ENCODE assay signal across 18 mouse cellular contexts in genomic region chr3:52548201-52548893, GRCm38 (mm10).
"Had no signal": no experiment of that assay in that cellular context is flagged by ENCODE, and none has a peak within 500 bp of the region (broad histone marks: within the 10 kb centered on the region; RNA-seq: fewer than 3 reads in every experiment).

No protein-coding gene starts in this region.

- H3K27ac ChIP-seq: kidney, embryonic 15.5 days; left cerebral cortex, adult 2 months; liver, embryonic 13.5 days; lung, embryonic 15.5 days; macrophage; midbrain, embryonic 12.5 days; midbrain, embryonic 15.5 days; neural tube, embryonic 12.5 days; neural tube, embryonic 15.5 days had no signal

- H3K4me2 ChIP-seq: kidney, embryonic 15.5 days; liver, embryonic 13.5 days; lung, embryonic 15.5 days; midbrain, embryonic 12.5 days; midbrain, embryonic 15.5 days; neural tube, embryonic 12.5 days; neural tube, embryonic 15.5 days had no signal

- H3K9ac ChIP-seq: kidney, embryonic 15.5 days; liver, embryonic 13.5 days; lung, embryonic 15.5 days; midbrain, embryonic 12.5 days; midbrain, embryonic 15.5 days; neural tube, embryonic 12.5 days; neural tube, embryonic 15.5 days had no signal

- H3K4me3 ChIP-seq: kidney, embryonic 15.5 days; left cerebral cortex, adult 2 months; liver, embryonic 13.5 days; lung, embryonic 15.5 days; midbrain, embryonic 12.5 days; midbrain, embryonic 15.5 days; neural tube, embryonic 12.5 days; neural tube, embryonic 15.5 days had no signal

- H3K36me3 ChIP-seq: kidney, embryonic 15.5 days; liver, embryonic 13.5 days; lung, embryonic 15.5 days; midbrain, embryonic 12.5 days; midbrain, embryonic 15.5 days; neural tube, embryonic 12.5 days; neural tube, embryonic 15.5 days had no signal

- H3K9me3 ChIP-seq: kidney, embryonic 15.5 days; liver, embryonic 13.5 days; lung, embryonic 15.5 days; midbrain, embryonic 12.5 days; midbrain, embryonic 15.5 days; neural tube, embryonic 12.5 days; neural tube, embryonic 15.5 days had no signal

- H3K4me1 ChIP-seq: kidney, embryonic 15.5 days; liver, embryonic 13.5 days; lung, embryonic 15.5 days; midbrain, embryonic 12.5 days; midbrain, embryonic 15.5 days; neural tube, embryonic 12.5 days; neural tube, embryonic 15.5 days had no signal

- DNase-seq: kidney, adult 8-10 months; kidney, postnatal 10 days; kidney, postnatal 36 days; layer of hippocampus, postnatal 36 days; liver, embryonic 13.5 days; lung, postnatal 14 days; right cerebral cortex, adult 18-20 months; right cerebral cortex, postnatal 25 days; thymus, adult 18-20 months; thymus, postnatal 36 days had no signal

- ATAC-seq: midbrain, embryonic 15.5 days had no signal

- H3K27me3 ChIP-seq: kidney, embryonic 15.5 days; liver, embryonic 13.5 days; lung, embryonic 15.5 days; midbrain, embryonic 12.5 days; neural tube, embryonic 12.5 days; neural tube, embryonic 15.5 days had no signal
